In the genomic region with DNA sequence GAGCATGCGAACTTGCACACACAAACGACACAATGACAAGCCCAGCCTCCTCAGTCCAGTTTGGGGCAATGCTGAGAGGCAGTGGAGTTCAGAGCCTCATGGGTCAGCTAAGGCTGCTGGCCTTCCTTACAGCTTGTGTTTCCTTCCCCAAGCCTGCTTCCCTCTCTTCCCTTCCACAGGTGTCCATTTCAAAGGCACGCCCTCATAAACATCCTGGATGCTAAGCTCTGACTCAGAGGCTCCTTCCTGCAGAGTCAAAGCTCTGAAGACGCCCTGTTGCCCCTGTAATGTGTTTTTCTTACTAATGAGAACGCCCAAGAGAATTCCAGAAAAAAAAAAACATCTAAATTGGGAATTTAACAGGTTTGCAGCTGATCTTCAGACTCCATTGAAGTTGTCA, we compare ENCODE assay signal across 20 mouse cellular contexts. TPM values are rescaled to one million over a fixed set of nuclear protein-coding genes. Genes with fewer than 3 reads are reported as not detected.
A peak's percentile ranks its signal among the peaks of the same experiment; 100 is the strongest.
DNase-seq lines count a peak whose midpoint lies in the region; TF ChIP-seq lines count a peak whose summit lies in the region.
"Had no signal": no experiment of that assay in that cellular context is flagged by ENCODE, and none has a peak within 500 bp of the region (broad histone marks: within the 10 kb centered on the region; RNA-seq: fewer than 3 reads in every experiment).

No protein-coding gene starts in this region.

- no peaks in the 10 kb centered on the region for H3K27me3 ChIP-seq in heart, embryonic 10.5 days (ENCODE audit: insufficient read depth, poor library complexity, severe bottlenecking)
- H3K27me3 ChIP-seq in C2C12 (ENCODE audit: control insufficient read depth, insufficient read depth, insufficient read length) = no peaks in the 10 kb centered on the region
- H3K27me3 ChIP-seq: forebrain, embryonic 13.5 days; heart, embryonic 12.5 days; hindbrain, embryonic 13.5 days; midbrain, embryonic 12.5 days had no signal

- peak; percentile 58 for DNase-seq in heart, adult 8-10 months (ENCODE audit: low spot score)
- no peak for DNase-seq in heart, embryonic 10.5 days (ENCODE audit: low spot score)
- DNase-seq in lung, postnatal 10 days = peak; percentile 48
- no peak for DNase-seq in lung, postnatal 25 days (ENCODE audit: low spot score)
- DNase-seq in right cerebral cortex, postnatal 4 days = no peak
- no peak for DNase-seq in retina, embryonic 14.5 days (ENCODE audit: low spot score)
- DNase-seq: cerebellum, adult 9-11 months; gastrocnemius, postnatal 25 days; heart, postnatal 14 days; kidney, adult 9 months had no signal

- peaks cover 16% of the 10 kb centered on the region for H3K79me2 ChIP-seq in C2C12 (ENCODE audit: control insufficient read depth, insufficient read depth)

- no peaks in the 10 kb centered on the region for H3K36me3 ChIP-seq in heart, embryonic 10.5 days
- H3K36me3 ChIP-seq in C2C12 (ENCODE audit: control insufficient read depth, insufficient read depth) = no peaks in the 10 kb centered on the region
- H3K36me3 ChIP-seq: G1E; heart, embryonic 12.5 days; hindbrain, embryonic 13.5 days; midbrain, embryonic 12.5 days had no signal

- no peak for TF ChIP-seq POLR2A in embryonic fibroblast, embryonic 13.5 days (IDR thresholded peaks at IDR 0.05; ENCODE audit: low read depth, low read length)

- 61% methylated on average over 5 of the region's 5 CpGs for WGBS in heart, embryonic 10.5 days

- no peaks in the 10 kb centered on the region for H3K9me3 ChIP-seq in heart, embryonic 10.5 days
- H3K9me3 ChIP-seq: G1E; heart, embryonic 12.5 days; hindbrain, embryonic 13.5 days; midbrain, embryonic 12.5 days had no signal

- H3K4me1 ChIP-seq in heart, embryonic 10.5 days = peaks cover 16% of the 10 kb centered on the region
- peaks cover 25% of the 10 kb centered on the region for H3K4me1 ChIP-seq in embryonic fibroblast, embryonic 13.5 days (ENCODE audit: control insufficient read depth, insufficient read depth, low read length)
- H3K4me1 ChIP-seq: forebrain, embryonic 13.5 days; hindbrain, embryonic 13.5 days; midbrain, embryonic 12.5 days had no signal

- H3K27ac ChIP-seq in heart, embryonic 10.5 days = no peak overlapping the region
- peak overlapping the region; percentile 90 for H3K27ac ChIP-seq in embryonic fibroblast, embryonic 13.5 days (ENCODE audit: insufficient read depth, low read length)
- H3K27ac ChIP-seq: forebrain, embryonic 13.5 days; hindbrain, embryonic 13.5 days; liver, embryonic 14.5 days; macrophage; midbrain, embryonic 12.5 days had no signal

- no peak overlapping the region for H3K4me3 ChIP-seq in heart, embryonic 10.5 days
- H3K4me3 ChIP-seq in C2C12 (ENCODE audit: insufficient read depth, poor library complexity, severe bottlenecking) = no peak overlapping the region
- H3K4me3 ChIP-seq in embryonic fibroblast, embryonic 13.5 days (ENCODE audit: insufficient read depth, low read length) = no peak overlapping the region
- H3K4me3 ChIP-seq: erythroblast, embryonic 14.5 days; forebrain, embryonic 13.5 days; heart, embryonic 12.5 days; hindbrain, embryonic 13.5 days; midbrain, embryonic 12.5 days had no signal

- no peaks in the 10 kb centered on the region for H3K79me3 ChIP-seq in C2C12 (ENCODE audit: low read depth)

- H3ac ChIP-seq in C2C12 (ENCODE audit: control insufficient read depth, insufficient read length, low read depth) = no peak overlapping the region

- no peak for TF ChIP-seq CTCF in C2C12 (IDR thresholded peaks at IDR 0.05; ENCODE audit: control insufficient read depth, insufficient read depth, insufficient read length)
- no peak for TF ChIP-seq CTCF in embryonic fibroblast, embryonic 13.5 days (IDR thresholded peaks at IDR 0.05; ENCODE audit: borderline replicate concordance, insufficient read depth, low read length)

TF ChIP-seq in C2C12, 6 proteins besides CTCF, POLR2A, EP300 and RAD21:
- TF ChIP-seq FOSL1 (IDR thresholded peaks at IDR 0.05; ENCODE audit: insufficient read depth, low read length, poor library complexity, severe bottlenecking) (no peak), MYOD1 (IDR thresholded peaks at IDR 0.05; ENCODE audit: control insufficient read depth, insufficient read length, low read depth) (peak; percentile 63)

RNA-seq across cellular contexts. Expression of a gene that starts 13.9 kb away (rescaled TPM):
- 10 to 100 TPM; 21.8 to 25.3 (median 22.6) TPM for total RNA-seq in heart, adult 8-10 months (2022)
- 71.2 and 87.1 TPM in 2 replicates for polyA plus RNA-seq in heart, embryonic 10.5 days (2016; fragmentation: Nextera tagmentation; extraction: Ambion mirVana)
- 44.8 TPM for polyA plus RNA-seq in C2C12 (2012; fragmentation: generic; extraction: Trizol)
- polyA plus RNA-seq in embryonic fibroblast, embryonic 13.5 days (2011; ENCODE audit: insufficient read length, low read depth, missing spikeins) = 107 and 120 TPM in 2 replicates

RNA-seq across cellular contexts. Expression of a gene that starts 17.6 kb away (rescaled TPM):
- 10 to 100 TPM in 3 of 4 experiments, 1 to 10 TPM in 1; 8.9 to 14.0 (median 12.8) TPM for total RNA-seq in heart, adult 8-10 months (2022)
- polyA plus RNA-seq in heart, embryonic 10.5 days (2016; fragmentation: Nextera tagmentation; extraction: Ambion mirVana) = 36.3 and 49.1 TPM in 2 replicates
- polyA plus RNA-seq in C2C12 (2012; fragmentation: generic; extraction: Trizol) = 16.4 TPM
- 29.6 and 30.6 TPM in 2 replicates for polyA plus RNA-seq in embryonic fibroblast, embryonic 13.5 days (2011; ENCODE audit: insufficient read length, low read depth, missing spikeins)

Comparison
In these comparisons a context has a peak if more than half of its experiments do, and no peak if none do; other contexts are left out.
1. DNase-seq: peak in heart, adult 8-10 months (single experiment) and lung, postnatal 10 days (single experiment); none in heart, embryonic 10.5 days (single experiment), lung, postnatal 25 days (single experiment), right cerebral cortex, postnatal 4 days (single experiment) and retina, embryonic 14.5 days (single experiment).